Mouse (Mus musculus) spleen, postnatal 14 days (tissue): ENCODE measurements around the gene 2310022A10Rik.
"Not testable (repeated sequence)": the region's sequence is repeated elsewhere in the genome, so short reads cannot be mapped to it uniquely, and the experiment has no call there.

Experiments used
- DNase-seq, 2 experiments: peaks; one replicate each; pipeline ENCODE4 v3.0.0; 2021 to 2022; ENCODE audit warnings: low spot score in 2 of 2

The 2310022A10Rik gene

GRCm38 (mm10) chr7:27613751-27614499 lies 60.9 kb downstream of the 2310022A10Rik start:
- DNase-seq = no peak

- DNase-seq = no peak
Measured at GRCm38 (mm10) chr7:27621028-27621427, 68.0 kb downstream of the 2310022A10Rik start.

GRCm38 (mm10) chr7:27622234-27622633 lies 69.2 kb downstream of the 2310022A10Rik start:
- DNase-seq = no peak

GRCm38 (mm10) chr7:27624967-27625366 lies 71.9 kb downstream of the 2310022A10Rik start:
- no peak for DNase-seq

- DNase-seq = no peak
Measured at GRCm38 (mm10) chr7:27627707-27628106, 74.7 kb downstream of the 2310022A10Rik start.

GRCm38 (mm10) chr7:27628190-27628589 lies 75.2 kb downstream of the 2310022A10Rik start:
- DNase-seq = no peak

GRCm38 (mm10) chr7:27628816-27629215 lies 75.8 kb downstream of the 2310022A10Rik start:
- DNase-seq = not testable (repeated sequence)

GRCm38 (mm10) chr7:27631439-27631838 lies 78.4 kb downstream of the 2310022A10Rik start:
- DNase-seq = no peak
